Mouse (Mus musculus): ENCODE measurements around the gene Arhgap24. TPM values are rescaled to one million over a fixed set of nuclear protein-coding genes. Genes with fewer than 3 reads are reported as not detected.

The Arhgap24 gene
- total RNA-seq (2023), result 1.2 TPM

DNA sequence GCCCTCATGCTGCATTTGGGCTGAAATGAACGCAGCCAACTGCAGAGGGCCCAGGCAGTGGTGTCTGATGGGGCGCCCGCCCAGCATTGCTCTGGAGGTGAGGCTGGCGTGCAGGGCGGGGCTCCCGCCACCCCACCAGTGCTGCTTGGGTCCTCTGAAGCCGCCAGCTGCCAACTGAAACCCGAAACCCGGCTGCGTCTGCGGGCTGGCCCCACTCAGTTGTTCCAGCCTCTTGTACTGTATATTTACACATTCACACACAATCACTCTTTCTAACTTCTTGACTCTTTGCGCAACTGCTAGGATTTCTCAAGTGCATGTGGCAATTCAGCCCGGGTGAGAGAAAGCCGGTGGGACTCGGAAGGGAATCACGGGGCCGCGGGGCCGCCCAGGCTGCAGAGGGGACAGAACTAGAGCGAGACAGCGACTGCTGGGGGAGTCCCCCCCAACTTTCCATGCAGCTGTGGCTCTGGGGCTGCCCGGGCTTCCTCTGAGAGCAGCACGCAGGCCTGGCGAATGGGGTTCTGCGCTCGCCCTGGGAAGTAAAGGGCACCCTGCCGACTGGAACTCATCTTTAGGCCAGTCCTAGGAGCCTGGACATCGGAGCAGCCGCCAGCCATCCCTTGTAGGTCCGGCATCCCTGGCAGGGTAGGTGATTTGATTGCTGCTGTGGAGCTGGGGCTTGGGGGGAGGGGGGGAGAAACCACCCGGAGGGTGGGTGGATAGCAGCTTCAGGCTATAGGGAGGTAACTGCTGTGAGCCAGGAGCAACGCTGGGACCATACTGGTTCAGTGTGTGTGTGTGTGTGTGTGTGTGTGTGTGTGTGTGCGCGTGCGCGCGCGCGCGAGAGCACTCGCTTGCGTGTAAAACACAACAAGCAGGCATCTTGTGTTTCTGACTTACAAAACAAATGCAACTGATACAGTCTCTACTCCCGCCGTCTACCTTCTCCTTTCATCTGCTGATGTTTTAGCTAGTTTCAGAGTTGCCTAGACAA is at the start of gene Arhgap24:
Gene Arhgap24 (plus strand): TSS at position 177 of the 997 bp plus-strand sequence.

